Mouse (Mus musculus): ENCODE data around the gene Reep6. TPM values are rescaled to one million over a fixed set of nuclear protein-coding genes. Genes with fewer than 3 reads are reported as not detected.

Gene Reep6
- polyA plus RNA-seq, 1 experiment: 17.6 TPM

- 0 out of 2 replicates have a peak overlapping the region, but pooled peaks have one; percentile 5 for H3K9ac ChIP-seq (ENCODE audit: low read depth, poor library complexity, severe bottlenecking)
- peaks cover 4% of the 10 kb centered on the region for H3K4me1 ChIP-seq (ENCODE audit: control insufficient read depth, insufficient read depth, low read length)
- no peak overlapping the region for H3K27ac ChIP-seq (ENCODE audit: insufficient read depth, low read length)
- no peaks in the 10 kb centered on the region for H3K36me3 ChIP-seq (ENCODE audit: control insufficient read depth, insufficient read depth, low read length, poor library complexity, severe bottlenecking)
- no peaks in the 10 kb centered on the region for H3K27me3 ChIP-seq (ENCODE audit: control insufficient read depth, insufficient read depth, low read length, poor library complexity, severe bottlenecking)
- H3K9me3 ChIP-seq (replicated peaks; ENCODE audit: control insufficient read depth, insufficient read depth, low read length, poor library complexity, severe bottlenecking): no peaks in the 10 kb centered on the region
- peak overlapping the region; percentile 58; the same call in 1 of the 2 replicates for H3K4me3 ChIP-seq (ENCODE audit: low read depth, low read length)
- no peak for TF ChIP-seq POLR2A (IDR thresholded peaks at IDR 0.05; ENCODE audit: insufficient read depth, low read length)
- TF ChIP-seq CTCF (IDR thresholded peaks at IDR 0.05; ENCODE audit: low read depth, low read length): no peak
- no peak for TF ChIP-seq EP300 (IDR thresholded peaks at IDR 0.05; ENCODE audit: insufficient read depth, low read depth, low read length)
Observed at GRCm38 (mm10) chr10:80341026-80341425, 11.3 kb downstream of the Reep6 start.

GRCm38 (mm10) chr10:80341491-80342304 is 11.9 kb downstream of the Reep6 start:
- Histone ChIP-seq H3K9ac (ENCODE audit: low read depth, poor library complexity, severe bottlenecking) (peak overlapping the region; percentile 5), H3K4me3 (ENCODE audit: low read depth, low read length) (peak overlapping the region; percentile 58)

GRCm38 (mm10) chr10:80342305-80342748 is 12.6 kb downstream of the Reep6 start:
- no peaks in the 10 kb centered on the region for H3K36me3 ChIP-seq (ENCODE audit: control insufficient read depth, insufficient read depth, low read length, poor library complexity, severe bottlenecking)
- H3K4me1 ChIP-seq (ENCODE audit: control insufficient read depth, insufficient read depth, low read length): peaks cover 4% of the 10 kb centered on the region
- peak overlapping the region; percentile 5 for H3K9ac ChIP-seq (ENCODE audit: low read depth, poor library complexity, severe bottlenecking)
- peak overlapping the region; percentile 58 for H3K4me3 ChIP-seq (ENCODE audit: low read depth, low read length)
- TF ChIP-seq EP300 (IDR thresholded peaks at IDR 0.05; ENCODE audit: insufficient read depth, low read depth, low read length) (no peak), POLR2A (IDR thresholded peaks at IDR 0.05; ENCODE audit: insufficient read depth, low read length) (no peak), CTCF (IDR thresholded peaks at IDR 0.05; ENCODE audit: low read depth, low read length) (no peak)
- no peak overlapping the region for H3K27ac ChIP-seq (ENCODE audit: insufficient read depth, low read length)
- no peaks in the 10 kb centered on the region for H3K27me3 ChIP-seq (ENCODE audit: control insufficient read depth, insufficient read depth, low read length, poor library complexity, severe bottlenecking)
- no peaks in the 10 kb centered on the region for H3K9me3 ChIP-seq (replicated peaks; ENCODE audit: control insufficient read depth, insufficient read depth, low read length, poor library complexity, severe bottlenecking)

More at GRCm38 (mm10) chr10:80341491-80342304, 11.9 kb downstream of the Reep6 start:
- Histone ChIP-seq H3K27me3 (ENCODE audit: control insufficient read depth, insufficient read depth, low read length, poor library complexity, severe bottlenecking) (no peaks in the 10 kb centered on the region), H3K4me1 (ENCODE audit: control insufficient read depth, insufficient read depth, low read length) (peaks cover 4% of the 10 kb centered on the region), H3K9me3 (replicated peaks; ENCODE audit: control insufficient read depth, insufficient read depth, low read length, poor library complexity, severe bottlenecking) (no peaks in the 10 kb centered on the region), H3K36me3 (ENCODE audit: control insufficient read depth, insufficient read depth, low read length, poor library complexity, severe bottlenecking) (no peaks in the 10 kb centered on the region), H3K27ac (ENCODE audit: insufficient read depth, low read length) (no peak overlapping the region)
- TF ChIP-seq EP300 (IDR thresholded peaks at IDR 0.05; ENCODE audit: insufficient read depth, low read depth, low read length): no peak
- TF ChIP-seq POLR2A (IDR thresholded peaks at IDR 0.05; ENCODE audit: insufficient read depth, low read length): no peak
- no peak for TF ChIP-seq CTCF (IDR thresholded peaks at IDR 0.05; ENCODE audit: low read depth, low read length)

- Histone ChIP-seq H3K9ac (ENCODE audit: low read depth, poor library complexity, severe bottlenecking) (peak overlapping the region; percentile 5), H3K4me1 (ENCODE audit: control insufficient read depth, insufficient read depth, low read length) (peaks cover 4% of the 10 kb centered on the region)
Observed at GRCm38 (mm10) chr10:80342749-80343424, 13.1 kb downstream of the Reep6 start.

GRCm38 (mm10) chr10:80343425-80343895 is 13.7 kb downstream of the Reep6 start:
- Histone ChIP-seq H3K27ac (ENCODE audit: insufficient read depth, low read length) (no peak overlapping the region), H3K9me3 (replicated peaks; ENCODE audit: control insufficient read depth, insufficient read depth, low read length, poor library complexity, severe bottlenecking) (no peaks in the 10 kb centered on the region), H3K27me3 (ENCODE audit: control insufficient read depth, insufficient read depth, low read length, poor library complexity, severe bottlenecking) (no peaks in the 10 kb centered on the region), H3K9ac (ENCODE audit: low read depth, poor library complexity, severe bottlenecking) (no peak overlapping the region), H3K4me3 (ENCODE audit: low read depth, low read length) (peak overlapping the region; percentile 38), H3K4me1 (ENCODE audit: control insufficient read depth, insufficient read depth, low read length) (peaks cover 4% of the 10 kb centered on the region), H3K36me3 (ENCODE audit: control insufficient read depth, insufficient read depth, low read length, poor library complexity, severe bottlenecking) (no peaks in the 10 kb centered on the region)
- TF ChIP-seq POLR2A (IDR thresholded peaks at IDR 0.05; ENCODE audit: insufficient read depth, low read length): no peak
- TF ChIP-seq CTCF (IDR thresholded peaks at IDR 0.05; ENCODE audit: low read depth, low read length): no peak
- TF ChIP-seq EP300 (IDR thresholded peaks at IDR 0.05; ENCODE audit: insufficient read depth, low read depth, low read length): no peak

More at GRCm38 (mm10) chr10:80342749-80343424, 13.1 kb downstream of the Reep6 start:
- H3K27me3 ChIP-seq (ENCODE audit: control insufficient read depth, insufficient read depth, low read length, poor library complexity, severe bottlenecking): no peaks in the 10 kb centered on the region
- H3K27ac ChIP-seq (ENCODE audit: insufficient read depth, low read length): no peak overlapping the region
- H3K4me3 ChIP-seq (ENCODE audit: low read depth, low read length): peak overlapping the region; percentile 58
- no peaks in the 10 kb centered on the region for H3K9me3 ChIP-seq (replicated peaks; ENCODE audit: control insufficient read depth, insufficient read depth, low read length, poor library complexity, severe bottlenecking)
- TF ChIP-seq POLR2A (IDR thresholded peaks at IDR 0.05; ENCODE audit: insufficient read depth, low read length) (no peak), CTCF (IDR thresholded peaks at IDR 0.05; ENCODE audit: low read depth, low read length) (no peak), EP300 (IDR thresholded peaks at IDR 0.05; ENCODE audit: insufficient read depth, low read depth, low read length) (no peak)
- H3K36me3 ChIP-seq (ENCODE audit: control insufficient read depth, insufficient read depth, low read length, poor library complexity, severe bottlenecking): no peaks in the 10 kb centered on the region
